Mouse (Mus musculus): ENCODE measurements around the gene Olfr1493-ps1. TPM values are rescaled to one million over a fixed set of nuclear protein-coding genes. Genes with fewer than 3 reads are reported as not detected.

The Olfr1493-ps1 gene
- not detected in 2 replicates for polyA plus RNA-seq (2015; fragmentation: Nextera tagmentation; extraction: Ambion mirVana)

- H3K9ac ChIP-seq (ENCODE audit: low read length): no peak within 1 kb of the TSS
- H3K9me3 ChIP-seq (replicated peaks; ENCODE audit: control insufficient read depth, low read length): no peaks in the 10 kb centered on the region
Observed at GRCm38 (mm10) chr19:13722978-13723377, at the start of gene Olfr1493-ps1. TSS of gene Olfr1493-ps1 (plus strand) at chr19:13723278.

GRCm38 (mm10) chr19:13696968-13697367 is 26.1 kb upstream of the Olfr1493-ps1 start, which contains the start of gene Olfr1491:
TSS of gene Olfr1491 (plus strand) at chr19:13697268.
- no peak within 1 kb of the TSS for H3K4me3 ChIP-seq (replicated peaks; ENCODE audit: low read length)
- 72% methylated on average over 3 of the region's 3 CpGs for WGBS
- no peaks in the 10 kb centered on the region for H3K4me1 ChIP-seq (ENCODE audit: control insufficient read depth, insufficient read depth, low read length)
- no peak for ATAC-seq (ENCODE audit: insufficient read depth, low FRiP score)
- no peak within 1 kb of the TSS for H3K4me2 ChIP-seq (ENCODE audit: low read depth, low read length)
- H3K36me3 ChIP-seq (ENCODE audit: control insufficient read depth, insufficient read depth, low read length): no peaks in the 10 kb centered on the region
- no peak within 1 kb of the TSS for H3K9ac ChIP-seq (ENCODE audit: low read length)
- H3K9me3 ChIP-seq (replicated peaks; ENCODE audit: control insufficient read depth, low read length): no peaks in the 10 kb centered on the region
- H3K27me3 ChIP-seq (ENCODE audit: control insufficient read depth, insufficient read depth, low read length): no peaks in the 10 kb centered on the region
- H3K27ac ChIP-seq (ENCODE audit: low read length): no peak within 1 kb of the TSS

More at GRCm38 (mm10) chr19:13722978-13723377, at the start of gene Olfr1493-ps1:
- no peak within 1 kb of the TSS for H3K27ac ChIP-seq (ENCODE audit: low read length)
- H3K4me1 ChIP-seq (ENCODE audit: control insufficient read depth, insufficient read depth, low read length): no peaks in the 10 kb centered on the region
- 44% methylated on average over 2 of the region's 2 CpGs for WGBS
- H3K36me3 ChIP-seq (ENCODE audit: control insufficient read depth, insufficient read depth, low read length): no peaks in the 10 kb centered on the region
- H3K4me3 ChIP-seq (replicated peaks; ENCODE audit: low read length): no peak within 1 kb of the TSS
- no peaks in the 10 kb centered on the region for H3K27me3 ChIP-seq (ENCODE audit: control insufficient read depth, insufficient read depth, low read length)
- ATAC-seq (ENCODE audit: insufficient read depth, low FRiP score): no peak
- H3K4me2 ChIP-seq (ENCODE audit: low read depth, low read length): no peak within 1 kb of the TSS

GRCm38 (mm10) chr19:13739428-13739827 is 16.4 kb downstream of the Olfr1493-ps1 start, which contains the start of gene Olfr1494:
TSS of gene Olfr1494 (plus strand) at chr19:13739728.
- WGBS: 89% methylated on average over 4 of the region's 4 CpGs
- Histone ChIP-seq H3K9ac (ENCODE audit: low read length) (no peak within 1 kb of the TSS), H3K4me3 (replicated peaks; ENCODE audit: low read length) (no peak within 1 kb of the TSS), H3K27ac (ENCODE audit: low read length) (no peak within 1 kb of the TSS), H3K27me3 (ENCODE audit: control insufficient read depth, insufficient read depth, low read length) (no peaks in the 10 kb centered on the region), H3K4me1 (ENCODE audit: control insufficient read depth, insufficient read depth, low read length) (no peaks in the 10 kb centered on the region), H3K9me3 (replicated peaks; ENCODE audit: control insufficient read depth, low read length) (no peaks in the 10 kb centered on the region), H3K4me2 (ENCODE audit: low read depth, low read length) (no peak within 1 kb of the TSS), H3K36me3 (ENCODE audit: control insufficient read depth, insufficient read depth, low read length) (no peaks in the 10 kb centered on the region)
- ATAC-seq (ENCODE audit: insufficient read depth, low FRiP score): no peak

DNA sequence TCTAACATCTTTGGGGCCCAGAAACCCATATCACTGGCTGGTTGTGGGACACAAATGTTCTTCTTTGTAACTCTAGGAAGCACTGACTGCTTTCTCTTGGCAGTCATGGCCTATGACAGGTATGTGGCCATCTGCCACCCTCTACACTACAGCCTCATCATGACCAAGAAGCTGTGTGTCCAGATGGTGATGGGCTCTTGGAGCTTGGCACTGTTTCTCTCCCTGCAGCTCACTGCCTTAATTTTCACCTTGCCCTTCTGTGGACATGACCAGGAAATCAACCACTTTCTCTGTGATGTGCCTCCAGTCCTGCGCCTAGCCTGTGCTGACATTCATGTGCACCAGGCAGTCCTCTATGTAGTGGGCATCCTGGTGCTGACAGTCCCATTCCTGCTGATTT is 26.3 kb downstream of the Olfr1493-ps1 start:
- WGBS: 83% methylated on average over 1 of the region's 1 CpGs
- no peak overlapping the region for H3K4me2 ChIP-seq (ENCODE audit: low read depth, low read length)
- no peaks in the 10 kb centered on the region for H3K4me1 ChIP-seq (ENCODE audit: control insufficient read depth, insufficient read depth, low read length)
- ATAC-seq (ENCODE audit: insufficient read depth, low FRiP score): no peak
- H3K27ac ChIP-seq (ENCODE audit: low read length): no peak overlapping the region
- no peak overlapping the region for H3K9ac ChIP-seq (ENCODE audit: low read length)
- H3K36me3 ChIP-seq (ENCODE audit: control insufficient read depth, insufficient read depth, low read length): no peaks in the 10 kb centered on the region
- H3K4me3 ChIP-seq (replicated peaks; ENCODE audit: low read length): no peak overlapping the region
- no peaks in the 10 kb centered on the region for H3K27me3 ChIP-seq (ENCODE audit: control insufficient read depth, insufficient read depth, low read length)
- H3K9me3 ChIP-seq (replicated peaks; ENCODE audit: control insufficient read depth, low read length): no peaks in the 10 kb centered on the region

- Histone ChIP-seq H3K27me3 (ENCODE audit: control insufficient read depth, insufficient read depth, low read length) (no peaks in the 10 kb centered on the region), H3K9me3 (replicated peaks; ENCODE audit: control insufficient read depth, low read length) (no peaks in the 10 kb centered on the region), H3K4me3 (replicated peaks; ENCODE audit: low read length) (no peak within 1 kb of the TSS), H3K36me3 (ENCODE audit: control insufficient read depth, insufficient read depth, low read length) (no peaks in the 10 kb centered on the region), H3K4me2 (ENCODE audit: low read depth, low read length) (no peak within 1 kb of the TSS), H3K27ac (ENCODE audit: low read length) (no peak within 1 kb of the TSS), H3K9ac (ENCODE audit: low read length) (no peak within 1 kb of the TSS), H3K4me1 (ENCODE audit: control insufficient read depth, insufficient read depth, low read length) (no peaks in the 10 kb centered on the region)
- 78% methylated on average over 3 of the region's 3 CpGs for WGBS
- ATAC-seq (ENCODE audit: insufficient read depth, low FRiP score): no peak
Observed at GRCm38 (mm10) chr19:13764306-13764705, 41.2 kb downstream of the Olfr1493-ps1 start, which contains the start of gene Olfr1495. TSS of gene Olfr1495 (plus strand) at chr19:13764606.

DNA sequence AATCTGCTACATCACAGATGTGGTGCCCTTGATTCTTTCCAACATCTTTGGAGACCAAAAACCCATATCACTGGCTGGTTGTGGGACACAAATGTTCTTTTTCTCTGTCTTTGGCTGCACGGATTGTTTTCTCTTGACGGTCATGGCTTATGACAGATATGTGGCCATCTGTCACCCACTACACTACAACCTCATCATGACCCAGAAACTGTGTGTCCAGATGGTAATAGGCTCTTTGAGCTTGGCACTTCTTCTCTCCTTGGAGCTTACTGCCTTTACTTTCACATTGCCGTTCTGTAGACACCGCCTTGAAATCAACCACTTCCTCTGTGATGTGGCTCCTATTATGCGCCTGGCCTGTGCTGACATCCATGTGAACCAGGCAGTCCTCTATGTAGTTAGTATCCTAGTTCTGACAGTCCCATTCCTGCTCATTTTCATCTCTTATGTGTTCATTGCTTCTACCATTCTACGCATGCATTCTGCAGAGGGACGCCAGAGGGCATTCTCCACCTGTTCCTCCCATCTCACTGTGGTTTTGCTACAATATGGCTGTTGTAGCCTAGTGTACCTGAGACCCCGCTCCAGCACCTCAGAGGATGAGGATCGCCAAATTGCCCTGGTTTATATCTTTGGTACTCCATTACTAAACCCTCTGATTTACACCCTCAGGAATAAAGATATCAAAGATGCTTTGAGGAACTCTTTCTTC is 45.6 kb downstream of the Olfr1493-ps1 start:
- no peaks in the 10 kb centered on the region for H3K4me1 ChIP-seq (ENCODE audit: control insufficient read depth, insufficient read depth, low read length)
- WGBS: 88% methylated on average over 9 of the region's 9 CpGs
- H3K27me3 ChIP-seq (ENCODE audit: control insufficient read depth, insufficient read depth, low read length): no peaks in the 10 kb centered on the region
- ATAC-seq (ENCODE audit: insufficient read depth, low FRiP score): no peak
- H3K4me2 ChIP-seq (ENCODE audit: low read depth, low read length): no peak overlapping the region
- H3K27ac ChIP-seq (ENCODE audit: low read length): no peak overlapping the region
- H3K36me3 ChIP-seq (ENCODE audit: control insufficient read depth, insufficient read depth, low read length): no peaks in the 10 kb centered on the region
- H3K9me3 ChIP-seq (replicated peaks; ENCODE audit: control insufficient read depth, low read length): no peaks in the 10 kb centered on the region
- no peak overlapping the region for H3K4me3 ChIP-seq (replicated peaks; ENCODE audit: low read length)
- H3K9ac ChIP-seq (ENCODE audit: low read length): no peak overlapping the region

DNA sequence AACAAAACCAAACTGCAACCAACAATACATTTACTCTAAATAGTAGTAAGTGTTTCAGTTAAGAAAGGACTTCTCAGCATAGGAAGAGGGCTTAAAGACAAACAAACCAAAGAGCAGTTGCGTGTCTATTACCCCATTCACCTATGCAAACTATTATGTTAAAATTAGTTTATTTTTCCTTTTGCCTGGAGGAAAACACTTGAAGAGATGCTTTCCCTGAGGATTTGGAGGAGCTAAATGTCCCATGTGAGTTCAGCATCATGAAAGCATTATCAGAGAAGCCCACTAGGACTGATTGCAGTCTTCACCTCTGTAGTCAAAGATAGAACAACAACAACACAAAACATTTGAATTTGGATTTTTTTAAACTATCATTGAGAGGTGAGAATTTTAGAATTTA is 54.5 kb downstream of the Olfr1493-ps1 start, which contains the start of gene Olfr1496:
Olfr1496 (plus strand) TSS at position 301 of the 400 bp plus-strand sequence.
- Histone ChIP-seq H3K36me3 (ENCODE audit: control insufficient read depth, insufficient read depth, low read length) (no peaks in the 10 kb centered on the region), H3K4me2 (ENCODE audit: low read depth, low read length) (no peak within 1 kb of the TSS), H3K9ac (ENCODE audit: low read length) (no peak within 1 kb of the TSS), H3K4me1 (ENCODE audit: control insufficient read depth, insufficient read depth, low read length) (no peaks in the 10 kb centered on the region), H3K4me3 (replicated peaks; ENCODE audit: low read length) (no peak within 1 kb of the TSS), H3K27ac (ENCODE audit: low read length) (no peak within 1 kb of the TSS), H3K27me3 (ENCODE audit: control insufficient read depth, insufficient read depth, low read length) (no peaks in the 10 kb centered on the region), H3K9me3 (replicated peaks; ENCODE audit: control insufficient read depth, low read length) (no peaks in the 10 kb centered on the region)
- 81% methylated on average over 1 of the region's 1 CpGs for WGBS
- ATAC-seq (ENCODE audit: insufficient read depth, low FRiP score): no peak

Other genes starting within 250 kb of the Olfr1493-ps1 start
- not detected in 2 replicates for gene Olfr1475, start 243.1 kb upstream of the Olfr1493-ps1 start, polyA plus RNA-seq (2015; fragmentation: Nextera tagmentation; extraction: Ambion mirVana)
- not detected in 2 replicates for gene Olfr1477, start 222.7 kb upstream of the Olfr1493-ps1 start, polyA plus RNA-seq (2015; fragmentation: Nextera tagmentation; extraction: Ambion mirVana)
- not detected in 2 replicates for gene Olfr1480, start 195.4 kb upstream of the Olfr1493-ps1 start, polyA plus RNA-seq (2015; fragmentation: Nextera tagmentation; extraction: Ambion mirVana)
- gene Olfr1484, start 139.8 kb upstream of the Olfr1493-ps1 start, polyA plus RNA-seq (2015; fragmentation: Nextera tagmentation; extraction: Ambion mirVana): not detected in 2 replicates
- gene Olfr1487, start 105.9 kb upstream of the Olfr1493-ps1 start, polyA plus RNA-seq (2015; fragmentation: Nextera tagmentation; extraction: Ambion mirVana): not detected in 2 replicates
- not detected in 2 replicates for gene Olfr1489, start 91.7 kb upstream of the Olfr1493-ps1 start, polyA plus RNA-seq (2015; fragmentation: Nextera tagmentation; extraction: Ambion mirVana)
- gene Olfr1490, start 72.2 kb upstream of the Olfr1493-ps1 start, polyA plus RNA-seq (2015; fragmentation: Nextera tagmentation; extraction: Ambion mirVana): not detected in 2 replicates
- not detected in 2 replicates for gene Olfr1491, start 26.0 kb upstream of the Olfr1493-ps1 start, polyA plus RNA-seq (2015; fragmentation: Nextera tagmentation; extraction: Ambion mirVana)
- gene Olfr1494, start 16.4 kb downstream of the Olfr1493-ps1 start, polyA plus RNA-seq (2015; fragmentation: Nextera tagmentation; extraction: Ambion mirVana): not detected in 2 replicates
- gene Olfr1495, start 41.3 kb downstream of the Olfr1493-ps1 start, polyA plus RNA-seq (2015; fragmentation: Nextera tagmentation; extraction: Ambion mirVana): not detected in 2 replicates
- gene Olfr1496, start 54.6 kb downstream of the Olfr1493-ps1 start, polyA plus RNA-seq (2015; fragmentation: Nextera tagmentation; extraction: Ambion mirVana): not detected in 2 replicates
- not detected in 2 replicates for gene Olfr1497, start 74.9 kb downstream of the Olfr1493-ps1 start, polyA plus RNA-seq (2015; fragmentation: Nextera tagmentation; extraction: Ambion mirVana)
- not detected in 2 replicates for gene Olfr1499, start 96.2 kb downstream of the Olfr1493-ps1 start, polyA plus RNA-seq (2015; fragmentation: Nextera tagmentation; extraction: Ambion mirVana)
- gene Olfr1500, start 107.2 kb downstream of the Olfr1493-ps1 start, polyA plus RNA-seq (2015; fragmentation: Nextera tagmentation; extraction: Ambion mirVana): not detected in 2 replicates
- not detected in 2 replicates for gene Olfr1501, start 127.4 kb downstream of the Olfr1493-ps1 start, polyA plus RNA-seq (2015; fragmentation: Nextera tagmentation; extraction: Ambion mirVana)
- not detected in 2 replicates for gene Olfr1502, start 138.5 kb downstream of the Olfr1493-ps1 start, polyA plus RNA-seq (2015; fragmentation: Nextera tagmentation; extraction: Ambion mirVana)
- not detected in 2 replicates for gene Olfr1504, start 174.7 kb downstream of the Olfr1493-ps1 start, polyA plus RNA-seq (2015; fragmentation: Nextera tagmentation; extraction: Ambion mirVana)
- gene Olfr1505, start 190.3 kb downstream of the Olfr1493-ps1 start, polyA plus RNA-seq (2015; fragmentation: Nextera tagmentation; extraction: Ambion mirVana): not detected in 2 replicates